Mouse (Mus musculus): ENCODE measurements at regions not wholly inside any gene's neighbourhood (a gene's known extent, or its start where the extent isn't known, plus 50 kb on each side); places are given as distances from the start of the nearest gene placed in this dataset.

DNA sequence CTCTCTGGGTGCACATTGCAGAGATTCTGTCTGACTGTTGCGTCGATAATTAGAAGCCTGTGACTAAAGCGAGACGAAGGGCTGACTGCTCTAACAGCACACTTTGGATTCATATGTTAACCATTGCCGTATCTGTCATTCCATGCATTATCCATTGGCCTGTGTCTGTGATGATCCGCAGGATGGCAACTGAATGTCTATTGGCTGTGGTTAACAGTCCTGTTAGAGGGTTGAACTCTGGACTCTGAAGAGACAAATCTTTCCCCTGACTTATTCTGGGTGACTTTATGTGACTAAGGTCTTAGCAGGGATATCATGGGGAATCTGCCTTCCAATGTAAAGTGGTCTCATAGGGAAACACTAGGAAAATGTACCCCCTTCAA, 208.7 kb downstream of the Parm1 start:
- no peak for TF ChIP-seq GATA1 (IDR thresholded peaks at IDR 0.05; ENCODE audit: low read length)
- TF ChIP-seq TAL1 (IDR thresholded peaks at IDR 0.05; ENCODE audit: low read length), result no peak
- Histone ChIP-seq H3K4me1 (ENCODE audit: control insufficient read depth) (peaks cover 5% of the 10 kb centered on the region), H3K4me3 (replicated peaks) (no peak overlapping the region), H3K27me3 (ENCODE audit: control insufficient read depth) (no peaks in the 10 kb centered on the region), H3K36me3 (ENCODE audit: control insufficient read depth) (no peaks in the 10 kb centered on the region), H3K9me3 (ENCODE audit: control insufficient read depth, low read length) (peaks cover 2% of the 10 kb centered on the region)

DNA sequence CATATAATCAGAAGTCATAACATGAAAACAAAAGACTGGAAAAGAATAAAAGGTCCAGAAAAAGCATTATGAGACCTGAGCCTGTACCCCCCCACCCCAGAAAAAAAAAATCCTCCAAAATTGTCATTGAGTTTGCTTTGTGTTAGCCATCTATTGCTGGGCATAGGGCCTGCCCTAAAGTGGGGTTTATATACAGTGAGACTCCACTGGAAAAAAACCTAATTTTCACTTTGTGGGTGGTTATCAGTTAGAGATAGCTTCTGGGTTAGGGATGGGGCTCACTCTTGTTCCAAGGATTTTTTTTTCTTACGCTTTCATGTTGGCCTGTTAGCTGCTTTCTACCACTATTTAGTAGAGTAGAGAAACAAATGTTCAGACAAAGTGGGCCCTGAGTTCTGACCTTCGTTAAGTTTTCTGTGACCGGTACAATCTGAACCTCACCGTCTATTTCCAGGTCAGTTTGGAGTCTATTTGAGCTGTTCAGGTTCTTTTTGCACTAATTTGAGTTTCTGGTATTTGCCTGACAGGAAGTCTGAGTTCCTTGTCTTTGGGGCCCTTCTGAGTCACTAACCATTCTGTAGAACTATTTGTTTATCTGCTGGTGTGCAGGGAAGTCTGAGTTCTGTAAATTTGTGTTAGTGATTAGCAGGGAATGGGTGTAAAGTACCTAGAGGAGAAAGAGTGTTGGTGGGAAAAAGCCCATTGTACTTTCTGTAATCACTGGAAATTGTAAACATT, 208.1 kb downstream of the Parm1 start:
- Histone ChIP-seq H3K9me3 (ENCODE audit: control insufficient read depth, low read length) (peaks cover 5% of the 10 kb centered on the region), H3K27me3 (ENCODE audit: control insufficient read depth) (no peaks in the 10 kb centered on the region), H3K4me1 (ENCODE audit: control insufficient read depth) (peaks cover 5% of the 10 kb centered on the region), H3K36me3 (ENCODE audit: control insufficient read depth) (no peaks in the 10 kb centered on the region), H3K4me3 (replicated peaks) (no peak overlapping the region)
- TF ChIP-seq TAL1 (IDR thresholded peaks at IDR 0.05; ENCODE audit: low read length), result no peak
- TF ChIP-seq GATA1 (IDR thresholded peaks at IDR 0.05; ENCODE audit: low read length), result no peak

GRCm38 (mm10) chr5:91724881-91725280, 207.5 kb downstream of the Parm1 start:
- no peak overlapping the region for H3K4me3 ChIP-seq (replicated peaks)
- H3K9me3 ChIP-seq (ENCODE audit: control insufficient read depth, low read length), result peaks cover 5% of the 10 kb centered on the region
- H3K4me1 ChIP-seq (ENCODE audit: control insufficient read depth), result peaks cover 5% of the 10 kb centered on the region
- no peaks in the 10 kb centered on the region for H3K36me3 ChIP-seq (ENCODE audit: control insufficient read depth)
- H3K27me3 ChIP-seq (ENCODE audit: control insufficient read depth), result no peaks in the 10 kb centered on the region
- TF ChIP-seq TAL1 (IDR thresholded peaks at IDR 0.05; ENCODE audit: low read length) (no peak), GATA1 (IDR thresholded peaks at IDR 0.05; ENCODE audit: low read length) (no peak)

DNA sequence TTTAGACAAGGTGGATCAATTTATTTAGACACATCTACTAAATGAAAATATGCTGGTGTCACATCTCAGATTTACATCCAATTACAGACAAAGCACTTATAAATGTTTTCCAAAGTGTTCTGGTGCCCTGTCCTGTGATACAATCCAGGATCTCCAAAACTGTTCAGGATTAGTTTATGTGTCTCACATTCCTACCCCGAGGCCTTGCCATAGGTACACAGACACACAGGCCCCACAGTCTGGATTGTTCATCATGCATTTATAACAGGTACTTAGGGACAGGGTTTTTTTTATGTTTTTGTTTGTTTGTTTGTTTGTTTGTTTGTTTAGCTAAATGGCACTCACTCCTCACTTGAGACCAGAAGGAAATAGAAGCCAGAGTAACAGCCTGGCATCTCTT, 206.0 kb downstream of the Parm1 start:
- no peak for TF ChIP-seq GATA1 (IDR thresholded peaks at IDR 0.05; ENCODE audit: low read length)
- TF ChIP-seq TAL1 (IDR thresholded peaks at IDR 0.05; ENCODE audit: low read length), result no peak
- no peaks in the 10 kb centered on the region for H3K27me3 ChIP-seq (ENCODE audit: control insufficient read depth)
- H3K4me1 ChIP-seq (ENCODE audit: control insufficient read depth), result peaks cover 5% of the 10 kb centered on the region
- H3K4me3 ChIP-seq (replicated peaks), result no peak overlapping the region
- no peaks in the 10 kb centered on the region for H3K36me3 ChIP-seq (ENCODE audit: control insufficient read depth)
- peaks cover 5% of the 10 kb centered on the region for H3K9me3 ChIP-seq (ENCODE audit: control insufficient read depth, low read length)

DNA sequence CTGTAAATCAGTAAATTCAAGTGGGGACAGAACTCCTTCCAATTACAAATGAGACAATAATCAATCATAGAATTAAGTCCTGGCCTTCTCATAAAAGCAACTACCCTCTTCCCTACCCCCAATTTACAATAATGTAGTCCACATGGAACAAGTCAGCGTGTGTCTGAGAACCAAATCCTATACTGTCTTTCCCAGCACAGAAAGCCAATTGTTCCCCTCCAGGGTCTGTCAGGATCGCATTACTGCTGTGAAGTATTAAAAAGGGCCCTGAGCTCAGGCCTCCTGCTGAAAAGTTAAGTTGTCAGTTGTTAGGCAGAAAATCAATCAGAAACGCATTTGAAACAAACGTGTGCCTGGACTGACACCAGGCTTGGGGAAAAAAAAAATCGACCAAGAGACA, 205.6 kb downstream of the Parm1 start:
- Histone ChIP-seq H3K36me3 (ENCODE audit: control insufficient read depth) (no peaks in the 10 kb centered on the region), H3K27me3 (ENCODE audit: control insufficient read depth) (no peaks in the 10 kb centered on the region), H3K4me3 (replicated peaks) (no peak overlapping the region), H3K4me1 (ENCODE audit: control insufficient read depth) (peaks cover 5% of the 10 kb centered on the region), H3K9me3 (ENCODE audit: control insufficient read depth, low read length) (peaks cover 5% of the 10 kb centered on the region)
- TF ChIP-seq TAL1 (IDR thresholded peaks at IDR 0.05; ENCODE audit: low read length) (no peak), GATA1 (IDR thresholded peaks at IDR 0.05; ENCODE audit: low read length) (no peak)

DNA sequence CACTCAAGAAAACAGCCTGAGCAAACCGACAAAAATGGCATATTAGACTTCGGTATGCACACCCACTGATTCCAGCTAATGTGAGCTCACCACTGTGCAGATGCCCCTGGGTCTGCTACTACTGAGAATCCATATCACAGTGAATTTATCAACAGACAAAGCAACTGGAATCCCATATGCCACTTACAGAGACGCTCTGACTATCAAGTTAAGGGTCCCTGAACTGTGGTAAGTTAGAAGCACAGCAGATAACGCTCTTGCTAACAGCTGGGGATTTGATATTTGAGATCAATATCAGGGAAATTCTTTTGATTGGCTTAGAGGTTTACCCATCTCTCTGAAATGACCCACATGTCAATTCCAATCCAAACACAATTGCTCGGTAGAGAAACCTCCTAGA, 205.0 kb downstream of the Parm1 start:
- TF ChIP-seq TAL1 (IDR thresholded peaks at IDR 0.05; ENCODE audit: low read length) (no peak), GATA1 (IDR thresholded peaks at IDR 0.05; ENCODE audit: low read length) (no peak)
- peaks cover 5% of the 10 kb centered on the region for H3K4me1 ChIP-seq (ENCODE audit: control insufficient read depth)
- no peaks in the 10 kb centered on the region for H3K36me3 ChIP-seq (ENCODE audit: control insufficient read depth)
- peaks cover 5% of the 10 kb centered on the region for H3K9me3 ChIP-seq (ENCODE audit: control insufficient read depth, low read length)
- H3K27me3 ChIP-seq (ENCODE audit: control insufficient read depth), result no peaks in the 10 kb centered on the region
- H3K4me3 ChIP-seq (replicated peaks), result no peak overlapping the region

GRCm38 (mm10) chr5:91721231-91722096, 204.0 kb downstream of the Parm1 start:
- Histone ChIP-seq H3K4me3 (replicated peaks) (no peak overlapping the region), H3K4me1 (ENCODE audit: control insufficient read depth) (peaks cover 5% of the 10 kb centered on the region), H3K27me3 (ENCODE audit: control insufficient read depth) (no peaks in the 10 kb centered on the region), H3K36me3 (ENCODE audit: control insufficient read depth) (no peaks in the 10 kb centered on the region), H3K9me3 (ENCODE audit: control insufficient read depth, low read length) (peaks cover 5% of the 10 kb centered on the region)
- no peak for TF ChIP-seq GATA1 (IDR thresholded peaks at IDR 0.05; ENCODE audit: low read length)
- TF ChIP-seq TAL1 (IDR thresholded peaks at IDR 0.05; ENCODE audit: low read length), result no peak

- H3K4me1 ChIP-seq (ENCODE audit: control insufficient read depth), result no peaks in the 10 kb centered on the region
- TF ChIP-seq TAL1 (IDR thresholded peaks at IDR 0.05; ENCODE audit: low read length) (no peak), GATA1 (IDR thresholded peaks at IDR 0.05; ENCODE audit: low read length) (no peak)
- H3K9me3 ChIP-seq (ENCODE audit: control insufficient read depth, low read length), result no peaks in the 10 kb centered on the region
- no peak overlapping the region for H3K4me3 ChIP-seq (replicated peaks)
- no peaks in the 10 kb centered on the region for H3K36me3 ChIP-seq (ENCODE audit: control insufficient read depth)
- H3K27me3 ChIP-seq (ENCODE audit: control insufficient read depth), result no peaks in the 10 kb centered on the region
Observed at GRCm38 (mm10) chr5:91713020-91713419, 195.6 kb downstream of the Parm1 start.

DNA sequence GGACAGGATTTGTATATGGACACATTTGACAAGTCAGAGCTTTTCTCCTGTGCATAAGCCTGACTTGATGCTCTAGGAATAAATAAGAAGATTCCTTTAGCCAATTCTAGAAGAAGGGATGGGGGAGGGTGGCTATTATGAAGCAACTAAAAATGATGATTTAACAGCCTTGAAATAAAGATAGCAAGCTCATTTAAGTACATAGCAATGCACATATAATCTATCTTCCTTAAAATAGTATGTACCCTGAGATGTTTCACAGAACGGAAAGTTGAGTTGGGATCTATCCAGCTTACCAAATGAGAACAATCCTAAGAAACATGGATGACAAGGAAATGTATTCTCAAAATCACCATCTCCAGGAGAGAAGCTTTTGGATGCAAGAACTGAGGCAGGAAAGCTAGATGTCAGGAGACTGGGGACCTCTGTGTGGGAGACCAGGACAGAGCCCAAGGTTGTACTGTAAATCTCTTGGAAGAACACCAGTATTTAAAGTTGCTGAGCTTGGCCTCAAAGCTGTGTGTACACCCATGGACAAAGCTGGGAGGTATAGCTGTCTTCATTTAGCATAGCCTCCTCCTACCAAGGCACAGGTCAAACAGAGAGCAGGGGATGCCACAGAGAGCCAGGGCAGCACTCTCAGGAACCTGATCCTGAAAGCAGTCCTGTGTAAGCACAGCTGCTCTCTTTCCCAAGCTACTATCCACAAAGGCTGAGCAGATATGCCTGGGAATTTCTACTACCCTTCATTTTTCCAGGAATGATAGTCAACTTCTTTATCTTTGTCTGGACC, 192.3 kb downstream of the Parm1 start:
- H3K27me3 ChIP-seq (ENCODE audit: control insufficient read depth), result no peaks in the 10 kb centered on the region

More for the DNA sequence above, 192.3 kb downstream of the Parm1 start:
- TF ChIP-seq GATA1 (IDR thresholded peaks at IDR 0.05; ENCODE audit: low read length), result no peak
- TF ChIP-seq TAL1 (IDR thresholded peaks at IDR 0.05; ENCODE audit: low read length), result no peak
- no peaks in the 10 kb centered on the region for H3K9me3 ChIP-seq (ENCODE audit: control insufficient read depth, low read length)
- H3K4me3 ChIP-seq (replicated peaks), result no peak overlapping the region
- H3K36me3 ChIP-seq (ENCODE audit: control insufficient read depth), result no peaks in the 10 kb centered on the region
- H3K4me1 ChIP-seq (ENCODE audit: control insufficient read depth), result no peaks in the 10 kb centered on the region
